Mouse (Mus musculus) thymus, adult 2 months (tissue): ENCODE results near the gene Atxn2l. TPM values are rescaled to one million over a fixed set of nuclear protein-coding genes. Genes with fewer than 3 reads are reported as not detected.

Source experiments
- DNase-seq: peaks from one replicate; pipeline ENCODE4 v3.0.0; 2021
- H3K27ac ChIP-seq: fragments of 200-500 bp; 2 replicates; pipeline ENCODE4 v1.5.1; 2012; ENCODE audit warnings: low read length, control low read depth; ENCODE audit not compliant: control insufficient read depth, insufficient read depth
- H3K27me3 ChIP-seq: fragments of 200-500 bp; 2 replicates; pipeline ENCODE4 v1.6.1; 2012; ENCODE audit warnings: mild to moderate bottlenecking, low read length, moderate library complexity, mixed read lengths; ENCODE audit not compliant: control insufficient read depth, insufficient read depth
- H3K36me3 ChIP-seq: fragments of 200-500 bp; 2 replicates; pipeline ENCODE4 v1.6.1; 2012; ENCODE audit warnings: mild to moderate bottlenecking, low read length, moderate library complexity; ENCODE audit not compliant: control insufficient read depth, insufficient read depth
- H3K4me1 ChIP-seq: fragments of 200-500 bp; replicated peaks from 2 replicates; pipeline ENCODE4 v1.6.1; 2012; ENCODE audit warnings: low read length; ENCODE audit not compliant: control insufficient read depth, insufficient read depth
- H3K4me3 ChIP-seq: fragments of 200-500 bp; 2 replicates; pipeline ENCODE4 v1.5.1; 2012; ENCODE audit warnings: mild to moderate bottlenecking, low read length, control low read depth, moderate library complexity; ENCODE audit not compliant: control insufficient read depth, insufficient read depth
- CTCF ChIP-seq: fragments of 200-500 bp; IDR thresholded peaks from 2 replicates; pipeline ENCODE4 v1.5.1; 2012; ENCODE audit warnings: mild to moderate bottlenecking, control low read depth, low read length, moderate library complexity, borderline replicate concordance; ENCODE audit not compliant: control insufficient read depth, poor library complexity, insufficient read depth; ENCODE audit errors: extremely low read depth
- POLR2A ChIP-seq: fragments of 200-500 bp; IDR thresholded peaks from 2 replicates; pipeline ENCODE4 v1.6.1; 2012; ENCODE audit warnings: mild to moderate bottlenecking, low read length, control low read depth, moderate library complexity; ENCODE audit not compliant: control insufficient read depth, poor library complexity, insufficient read depth; ENCODE audit errors: extremely low read depth
- WGBS: fragments of 180-500 bp; shearing (Covaris S2); methylation state at CpG from one replicate; pipeline ENCODE4 v1.1.7; 2018; 5-methylcytosine and 5-hydroxymethylcytosine counted together
- polyA plus RNA-seq: library from polyadenylated mRNA; depleted of rRNA; stranded (reverse); fragments of >200 nt; gene quantifications from 2 replicates; pipeline ENCODE4 v1.2.3, GENCODE M21; 2012

The Atxn2l gene
- polyA plus RNA-seq, 1 experiment: 563 TPM

DNA sequence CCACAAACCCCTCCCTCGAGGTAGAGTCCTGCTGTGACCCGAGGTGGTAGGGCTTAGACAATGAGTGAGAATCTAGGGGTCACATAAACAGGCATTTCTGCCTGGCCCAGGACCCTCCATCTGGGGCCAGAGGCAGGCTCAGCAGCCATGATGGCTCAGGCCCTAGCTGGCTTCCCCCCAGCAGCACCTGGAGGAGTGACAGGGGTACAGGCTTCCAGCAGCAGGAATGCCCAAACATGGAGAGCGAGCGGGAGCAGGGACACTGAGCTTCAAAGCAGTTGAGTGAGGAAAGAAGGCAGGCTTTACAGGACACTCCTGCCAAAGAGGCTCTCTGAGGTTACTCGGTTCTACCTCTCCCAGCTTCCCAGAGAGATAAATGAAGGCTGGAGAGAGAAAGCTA is 38.4 kb downstream of the Atxn2l start:
- Histone ChIP-seq H3K4me1 (peaks cover 30% of the 10 kb centered on the region), H3K27me3 (no peaks in the 10 kb centered on the region), H3K4me3 (no peak overlapping the region), H3K27ac (no peak overlapping the region), H3K36me3 (peaks cover 19% of the 10 kb centered on the region)
- no peak for TF ChIP-seq POLR2A
- no peak for TF ChIP-seq CTCF
- 66% methylated on average over 5 of the region's 5 CpGs for WGBS
- DNase-seq: no peak

DNA sequence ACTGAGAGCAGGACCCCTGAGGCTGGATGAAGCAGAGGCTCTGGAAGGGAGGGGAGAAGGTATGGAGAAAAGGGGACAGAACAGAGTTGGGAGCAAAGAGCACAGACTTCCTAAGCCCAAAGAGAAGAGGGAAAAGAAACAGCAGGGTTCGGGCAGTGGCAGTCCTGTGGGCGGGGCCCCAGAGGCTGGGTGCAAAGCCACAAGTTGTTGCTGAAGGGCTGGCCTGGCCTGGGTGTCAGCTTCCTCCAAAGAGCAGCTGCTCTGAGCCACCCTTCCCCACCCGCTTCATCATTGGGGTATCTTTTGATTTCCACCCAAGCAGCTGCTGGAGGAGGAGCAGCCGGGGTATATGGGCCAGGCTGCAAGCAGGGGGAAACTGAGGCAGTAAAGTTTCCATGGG is 39.1 kb downstream of the Atxn2l start:
- Histone ChIP-seq H3K36me3 (peaks cover 14% of the 10 kb centered on the region), H3K4me3 (no peak overlapping the region), H3K27me3 (no peaks in the 10 kb centered on the region), H3K4me1 (peaks cover 23% of the 10 kb centered on the region), H3K27ac (no peak overlapping the region)
- TF ChIP-seq POLR2A: no peak
- TF ChIP-seq CTCF: no peak
- 11% methylated on average over 4 of the region's 4 CpGs for whole genome bisulfite sequencing
- DNase-seq: no peak

DNA sequence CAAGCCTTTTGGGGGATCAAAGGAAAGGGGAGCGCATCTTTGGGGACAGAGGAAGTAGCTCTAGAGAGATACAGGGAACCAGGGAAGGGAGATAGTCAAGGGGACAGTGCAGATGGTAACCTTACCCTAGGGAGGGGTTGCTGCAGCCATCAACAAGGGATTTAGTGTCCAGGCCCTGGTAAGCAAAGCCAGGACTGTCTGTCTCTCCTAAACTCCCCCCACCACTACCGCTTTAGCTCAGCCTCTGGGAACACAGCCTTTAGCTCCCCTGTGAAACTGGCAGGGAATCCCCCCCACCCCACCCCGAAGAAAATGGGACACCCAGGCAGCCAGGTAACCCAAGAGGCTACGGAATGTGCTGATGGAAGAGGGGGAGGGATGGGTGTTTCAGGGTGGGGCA is 39.7 kb downstream of the Atxn2l start:
- H3K4me1 ChIP-seq: peaks cover 23% of the 10 kb centered on the region
- 74% methylated on average over 4 of the region's 4 CpGs for WGBS
- H3K36me3 ChIP-seq: peaks cover 8% of the 10 kb centered on the region
- H3K27ac ChIP-seq: no peak overlapping the region
- H3K4me3 ChIP-seq: no peak overlapping the region
- DNase-seq: no peak
- no peak for TF ChIP-seq CTCF
- TF ChIP-seq POLR2A: no peak
- no peaks in the 10 kb centered on the region for H3K27me3 ChIP-seq

DNA sequence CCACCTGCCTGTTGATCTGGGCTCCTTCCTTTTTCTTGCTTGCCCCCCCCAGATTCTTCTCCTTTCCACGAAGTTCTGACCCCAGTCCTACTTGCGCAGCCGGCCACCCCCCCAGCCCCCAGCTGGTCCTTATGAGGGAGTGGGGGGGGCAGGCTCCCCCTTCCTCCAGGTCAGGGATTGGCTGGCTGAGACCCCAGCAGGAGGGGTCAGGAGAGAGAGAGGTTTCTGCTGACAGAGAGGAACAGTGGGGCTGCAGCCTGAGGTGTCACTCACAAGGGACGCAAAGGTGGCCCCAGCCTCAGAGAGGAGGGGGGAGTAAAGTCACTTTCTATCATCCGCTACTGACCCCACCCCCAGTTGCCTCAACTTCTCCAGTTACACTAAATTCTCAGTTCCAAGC is 40.2 kb downstream of the Atxn2l start, which contains the start of gene Atp2a1:
Gene Atp2a1, minus strand, starts transcription at position 105 of the 400 bp plus-strand sequence.
- 69% methylated on average over 5 of the region's 5 CpGs for WGBS
- Histone ChIP-seq H3K27ac (no peak within 1 kb of the TSS), H3K36me3 (peaks cover 4% of the 10 kb centered on the region; the same call in 1 of the 2 replicates), H3K4me3 (no peak within 1 kb of the TSS), H3K4me1 (peaks cover 23% of the 10 kb centered on the region), H3K27me3 (no peaks in the 10 kb centered on the region)
- DNase-seq: no peak
- TF ChIP-seq CTCF (no peak), POLR2A (no peak)

DNA sequence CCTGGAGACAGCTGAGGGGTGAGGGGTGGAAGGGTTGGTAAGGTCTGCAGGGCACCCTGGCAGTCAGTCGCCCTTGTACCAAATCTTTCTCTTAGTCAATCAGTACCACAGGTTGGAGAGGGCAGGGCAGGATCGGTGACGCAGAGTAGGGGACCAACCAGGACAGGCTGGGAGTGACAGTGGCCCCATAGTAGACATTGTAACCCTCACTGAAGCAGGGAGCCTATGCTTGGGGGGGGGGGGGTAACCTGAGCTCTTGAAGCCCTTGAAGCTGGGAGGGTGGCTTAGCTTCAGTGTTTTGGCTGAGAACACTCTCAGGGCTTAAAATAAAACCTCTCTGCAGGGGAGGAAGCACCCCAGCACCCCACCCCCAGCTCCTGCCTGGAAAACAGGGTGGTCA is 41.6 kb downstream of the Atxn2l start:
- TF ChIP-seq CTCF (no peak), POLR2A (no peak)
- Histone ChIP-seq H3K36me3 (no peaks in the 10 kb centered on the region), H3K27me3 (no peaks in the 10 kb centered on the region), H3K4me3 (no peak overlapping the region), H3K27ac (no peak overlapping the region), H3K4me1 (peaks cover 26% of the 10 kb centered on the region)
- no peak for DNase-seq
- WGBS: 83% methylated on average over 3 of the region's 3 CpGs

DNA sequence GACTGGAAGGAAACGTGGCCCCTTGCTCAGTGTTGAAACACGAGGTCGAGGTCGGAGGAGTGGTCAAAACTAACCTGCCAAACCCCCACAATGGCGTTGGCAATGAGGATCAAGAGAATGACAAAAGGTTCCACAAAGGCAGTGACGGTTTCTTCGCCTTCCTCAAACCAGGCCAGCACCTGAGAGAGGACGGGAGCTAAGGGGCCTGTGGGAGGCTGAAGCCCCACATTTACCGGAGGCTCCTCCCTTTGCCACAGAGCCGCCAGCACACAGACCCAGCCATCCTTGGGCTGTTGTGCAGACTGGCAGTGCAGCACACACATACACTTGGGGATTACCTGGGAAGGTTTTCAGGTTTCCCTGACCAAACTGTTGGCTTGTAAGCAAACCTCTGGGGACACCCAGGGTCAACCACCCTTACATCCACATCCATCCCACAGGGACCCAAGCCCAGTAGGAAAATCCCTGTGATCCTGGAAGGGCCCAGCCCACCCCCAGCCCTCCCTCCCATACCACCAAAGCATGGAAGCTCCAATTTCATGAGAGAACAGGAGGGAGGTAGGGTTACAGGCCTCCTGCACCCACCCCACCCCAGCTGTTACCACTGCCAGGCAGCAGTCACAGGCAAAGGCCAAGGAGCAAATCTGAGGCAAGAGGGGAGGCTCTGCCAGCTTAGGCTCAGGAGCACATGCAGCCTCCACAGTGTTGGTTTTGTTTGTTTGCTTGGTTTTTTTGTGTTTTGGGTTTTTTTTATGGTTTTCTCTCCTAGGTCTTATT is 42.4 kb downstream of the Atxn2l start:
- peaks cover 31% of the 10 kb centered on the region for H3K4me1 ChIP-seq
- TF ChIP-seq POLR2A (no peak), CTCF (no peak)
- 19% methylated on average over 10 of the region's 10 CpGs for WGBS
- no peaks in the 10 kb centered on the region for H3K27me3 ChIP-seq
- DNase-seq: no peak
- no peak overlapping the region for H3K4me3 ChIP-seq
- no peak overlapping the region for H3K27ac ChIP-seq
- H3K36me3 ChIP-seq: no peaks in the 10 kb centered on the region
